Mouse (Mus musculus): ENCODE results near the gene Slc25a19.
"Not testable (repeated sequence)": the region's sequence is repeated elsewhere in the genome, so short reads cannot be mapped to it uniquely, and the experiment has no call there.

Gene Slc25a19

DNA sequence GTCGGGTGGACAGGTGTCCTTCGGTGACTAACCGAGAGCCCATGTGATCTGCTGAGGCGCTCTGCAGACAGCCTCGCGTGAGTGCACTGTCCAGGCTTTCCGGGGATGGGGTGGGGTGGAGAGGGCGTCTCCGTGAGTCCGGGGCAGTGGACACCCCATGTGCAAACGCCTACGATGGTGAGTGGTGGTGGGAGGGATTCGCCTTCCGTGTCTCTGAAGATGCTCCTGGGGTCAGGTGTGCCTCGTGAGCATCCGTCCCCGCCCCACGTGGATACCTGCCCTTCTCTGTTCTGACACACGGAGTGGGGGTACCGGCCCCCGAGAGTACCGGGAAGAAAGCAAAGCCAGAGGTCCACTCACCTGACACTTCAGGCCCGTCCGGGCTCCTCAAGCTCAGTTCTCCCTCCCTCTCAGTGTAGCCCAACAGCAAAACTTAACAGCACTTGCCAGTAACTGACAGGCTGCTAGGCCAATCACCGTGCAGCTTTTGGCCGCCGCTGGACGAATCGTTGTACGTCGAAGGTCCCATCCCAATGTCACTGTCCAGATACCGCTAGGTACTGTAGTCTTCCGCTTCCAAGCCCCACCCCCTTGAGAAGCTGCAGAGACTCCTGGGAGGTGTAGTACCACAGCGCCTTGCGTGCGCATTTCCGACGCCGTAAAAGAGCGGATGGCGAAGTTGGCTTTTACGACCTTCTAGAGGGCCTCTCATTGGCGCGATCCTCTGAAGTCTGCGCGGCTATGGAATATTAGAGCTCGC is at the start of gene Slc25a19:
Gene Slc25a19 (minus strand): TSS at position 591 of the 760 bp plus-strand sequence.
- DNase-seq (ENCODE audit: low spot score), result peak; percentile 100

DNA sequence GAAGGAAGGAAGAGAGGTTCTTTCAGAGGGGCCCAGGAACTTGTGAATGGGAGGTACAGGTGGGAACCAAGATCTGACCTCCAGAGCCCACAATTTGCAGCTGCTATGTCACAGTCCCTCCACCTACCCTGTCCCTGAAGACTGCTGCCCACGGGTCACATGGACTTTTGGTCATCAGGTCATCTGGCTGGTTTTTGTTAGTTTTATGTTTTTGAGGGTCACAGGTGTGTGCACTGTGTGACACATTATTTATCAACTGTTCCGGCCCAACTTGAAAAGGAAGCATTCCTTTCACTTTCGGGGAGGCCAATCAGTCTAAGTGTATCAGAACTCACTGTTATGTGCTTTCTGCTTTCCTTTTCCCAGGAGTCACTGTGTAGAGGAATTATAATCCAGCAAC is 49.4 kb upstream of the Slc25a19 start:
- DNase-seq (ENCODE audit: low spot score), result no peak

DNA sequence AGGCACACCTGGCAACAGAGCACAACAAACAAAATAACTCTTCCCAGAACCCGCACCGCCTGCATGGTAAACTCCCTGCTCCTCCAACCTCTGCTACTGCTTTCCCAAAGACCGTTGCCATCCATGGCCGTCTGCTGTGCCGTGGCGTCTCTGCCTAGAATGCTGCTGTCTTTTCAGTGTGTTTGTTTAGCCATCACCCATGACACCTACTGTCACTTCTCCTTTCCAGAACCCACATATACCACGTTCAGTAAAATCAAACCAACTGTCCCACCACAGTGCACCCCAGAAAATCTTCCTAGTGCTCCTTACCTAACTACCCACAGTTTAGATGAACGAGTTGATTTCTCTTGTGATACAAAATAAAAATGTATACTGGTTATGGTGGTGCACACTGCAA is 48.6 kb upstream of the Slc25a19 start:
- DNase-seq (ENCODE audit: low spot score), result no peak

DNA sequence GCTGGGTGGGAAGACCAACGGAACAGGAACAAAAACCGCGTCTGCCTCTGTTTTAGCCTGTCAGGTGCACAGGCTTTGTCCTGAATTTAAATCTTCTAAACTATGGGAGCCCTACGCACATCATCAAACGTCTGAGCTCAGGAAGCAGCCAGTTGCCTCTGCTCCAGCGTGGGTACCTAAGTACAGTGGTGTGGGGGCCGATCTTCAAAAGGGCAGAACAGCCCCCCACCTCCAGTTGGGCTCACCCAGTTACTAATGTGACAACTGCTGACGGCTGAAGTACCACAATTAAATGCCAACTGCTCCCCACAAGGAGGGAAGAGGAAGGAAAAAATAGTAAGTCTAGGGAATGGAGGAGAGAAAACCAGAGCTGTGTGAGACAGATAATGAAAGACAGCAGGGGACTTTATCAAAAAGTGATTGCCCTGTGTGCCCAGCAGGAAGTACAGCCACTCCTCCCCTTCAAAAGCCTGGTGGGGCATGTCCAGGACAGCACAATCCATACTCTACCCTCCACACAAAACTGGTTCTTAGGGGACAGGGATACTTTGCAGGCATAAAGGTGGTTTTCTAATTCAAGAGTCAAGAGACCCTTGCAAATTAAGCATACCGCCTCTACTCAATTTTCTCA is 46.3 kb upstream of the Slc25a19 start:
- DNase-seq (ENCODE audit: low spot score), result no peak

DNA sequence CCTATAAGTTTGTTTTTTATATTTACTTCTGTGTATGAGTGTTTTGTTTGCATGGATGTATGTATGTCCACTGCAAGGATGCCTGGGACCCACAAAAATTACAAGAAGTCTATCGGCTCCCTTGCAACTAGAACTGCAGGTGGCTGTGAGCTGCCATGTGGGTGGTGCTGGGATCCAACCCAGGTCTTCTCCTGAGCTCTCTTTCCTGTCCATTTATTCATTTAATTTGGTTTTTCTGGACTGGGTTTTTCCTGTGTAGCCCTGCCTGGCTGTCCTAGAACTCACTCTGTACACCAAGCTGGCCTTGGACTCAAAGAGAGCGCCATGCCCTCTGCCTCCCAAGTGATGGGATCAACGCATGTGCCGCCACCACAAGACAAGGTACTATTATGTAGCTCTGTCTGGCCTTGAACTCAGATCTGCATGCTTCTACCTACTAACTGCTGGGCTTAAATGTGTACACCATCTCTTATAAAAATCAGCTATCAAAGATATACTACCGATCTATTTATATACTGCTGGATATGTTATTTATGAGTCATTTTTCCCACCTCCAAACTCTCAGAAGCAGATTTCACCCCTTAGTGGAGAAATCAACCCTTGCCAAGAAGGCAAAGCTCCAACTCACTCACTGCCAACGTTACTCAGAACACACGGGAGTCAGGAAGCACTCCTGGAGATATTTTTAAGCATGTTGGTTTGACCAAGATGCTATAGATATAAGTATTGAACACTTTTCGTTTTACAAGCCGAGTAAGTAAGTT is 45.6 kb upstream of the Slc25a19 start:
- no peak for DNase-seq (ENCODE audit: low spot score)

DNA sequence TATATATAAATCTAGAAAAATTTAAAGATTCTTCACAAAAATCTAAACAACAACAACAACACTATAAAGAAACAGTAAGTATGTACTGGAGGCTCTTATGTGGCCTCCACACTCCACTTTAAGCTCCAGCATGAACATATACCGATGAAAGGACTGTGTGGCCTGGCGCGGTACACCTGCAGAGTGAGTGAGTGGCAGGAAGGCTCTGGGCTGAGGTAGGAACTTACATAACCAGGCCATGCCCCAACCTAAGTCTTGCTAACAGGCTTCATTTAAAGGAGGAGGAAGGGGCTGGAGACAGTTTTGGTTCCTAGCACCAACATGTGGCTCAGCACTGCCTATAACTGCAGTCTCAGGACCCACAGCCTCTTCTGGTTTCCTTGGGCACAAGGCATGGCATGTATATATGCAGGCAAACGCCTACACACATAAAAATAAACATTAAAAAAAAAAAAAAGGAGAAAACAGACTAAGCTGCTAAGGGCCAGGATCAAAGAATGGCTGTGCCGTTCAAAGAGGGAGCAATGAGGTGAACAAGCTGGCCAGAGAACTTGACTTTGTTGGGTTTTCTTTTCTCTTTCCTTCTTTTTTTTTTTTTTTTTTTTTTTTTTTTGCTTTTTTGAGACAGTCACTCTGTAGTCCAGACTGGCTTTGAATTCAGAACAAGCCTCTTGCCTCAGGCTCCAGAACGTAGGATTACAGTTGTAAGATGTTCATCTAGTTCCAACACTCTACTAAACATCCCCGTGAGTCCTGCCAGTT is 44.3 kb upstream of the Slc25a19 start:
- no peak for DNase-seq (ENCODE audit: low spot score)

DNA sequence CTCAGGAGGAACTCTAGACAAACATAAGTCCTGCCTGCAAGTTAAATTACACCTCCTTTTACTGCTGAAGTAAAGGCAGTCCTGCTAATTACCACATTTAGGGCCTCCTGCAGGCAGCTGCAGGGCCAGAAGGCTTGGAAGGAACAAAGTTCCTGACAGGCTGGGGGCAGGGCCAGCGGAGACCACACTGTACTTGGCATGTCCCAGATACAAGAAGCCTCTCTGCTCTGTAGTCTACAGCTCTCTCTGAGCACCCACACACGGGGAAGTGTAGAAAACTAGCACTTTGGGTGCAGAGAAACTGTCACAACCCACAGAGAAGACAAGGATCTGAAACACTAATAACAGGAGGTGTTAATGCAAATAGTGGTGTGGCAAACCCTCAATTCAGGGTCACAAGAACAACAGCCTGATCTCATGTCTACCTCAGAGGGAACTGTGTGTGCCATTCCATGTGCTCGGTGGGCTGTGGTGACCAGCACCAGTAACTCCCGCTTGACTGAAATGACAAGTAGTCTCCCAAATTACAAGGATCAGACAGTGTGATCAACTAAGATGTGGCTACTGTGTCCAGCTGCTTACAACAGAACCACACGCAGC is 42.5 kb upstream of the Slc25a19 start:
- DNase-seq (ENCODE audit: low spot score), result no peak

DNA sequence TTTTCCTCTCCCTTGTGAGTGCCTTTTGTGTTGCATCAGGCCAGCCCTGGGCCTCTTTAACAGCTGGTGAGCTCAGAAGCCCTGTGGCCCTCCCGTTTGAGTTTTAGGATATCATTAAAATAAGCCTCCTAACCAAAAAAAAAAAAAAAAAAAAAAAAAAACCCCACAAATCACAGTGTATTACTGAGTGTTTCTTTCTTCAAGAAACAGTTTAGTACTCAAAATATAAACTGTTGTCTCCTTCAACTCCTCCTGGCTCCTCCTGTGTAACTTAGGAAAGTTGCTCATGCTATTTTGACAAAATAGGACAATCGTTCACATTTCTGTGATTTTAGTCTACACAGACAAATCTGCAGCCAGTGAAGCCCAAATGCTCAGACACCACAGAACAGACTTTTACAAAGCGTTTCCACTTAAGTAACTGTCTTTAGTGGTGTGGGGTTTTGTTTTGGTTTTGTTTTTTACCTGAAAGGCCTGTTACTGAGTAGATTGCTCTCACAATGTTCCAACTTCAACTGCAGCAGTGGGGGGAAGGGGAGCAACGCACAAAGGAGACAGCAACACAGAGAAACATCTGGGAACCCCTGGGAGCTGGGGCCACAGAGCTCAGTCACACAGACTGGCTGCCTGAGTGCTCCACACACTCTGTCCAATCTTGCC is 35.7 kb upstream of the Slc25a19 start:
- DNase-seq (ENCODE audit: low spot score), result no peak

DNA sequence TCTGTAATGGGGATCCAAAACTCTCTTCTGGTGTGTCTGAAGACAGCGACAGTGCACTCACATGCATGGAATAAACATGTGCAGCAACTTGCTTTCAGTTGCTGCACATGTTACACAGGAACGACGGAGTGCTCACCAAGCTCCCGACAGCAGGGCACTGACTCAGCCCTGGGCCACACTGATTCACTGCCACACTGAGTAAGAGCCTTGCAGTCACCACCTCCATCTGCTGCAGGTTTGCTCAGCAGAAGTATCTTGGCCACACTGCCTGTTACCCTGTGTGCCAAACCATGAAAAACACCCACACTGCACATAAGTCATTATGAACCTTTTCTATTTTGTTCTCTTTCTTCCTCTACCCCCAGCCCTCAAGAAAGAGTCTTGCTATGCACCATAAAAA is 32.3 kb upstream of the Slc25a19 start:
- DNase-seq (ENCODE audit: low spot score), result no peak

DNA sequence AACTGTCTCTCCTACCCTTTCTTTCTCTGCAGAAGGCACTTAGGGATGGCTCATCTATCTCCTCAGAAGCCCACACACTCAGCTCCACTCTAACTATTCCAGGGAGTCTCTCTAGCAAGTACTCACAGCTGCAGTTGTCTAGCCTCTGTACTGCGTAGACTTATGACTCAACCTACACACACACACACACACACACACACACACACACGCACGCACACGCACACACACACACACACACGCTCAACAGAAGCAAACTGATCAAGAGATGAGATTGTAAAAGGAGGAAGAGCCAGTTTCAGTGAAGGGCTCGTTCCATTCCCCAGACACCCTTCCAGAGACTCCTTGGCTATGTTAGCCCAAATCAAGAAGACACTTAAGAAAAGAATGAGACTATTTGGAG is 30.4 kb upstream of the Slc25a19 start:
- DNase-seq (ENCODE audit: low spot score), result no peak

DNA sequence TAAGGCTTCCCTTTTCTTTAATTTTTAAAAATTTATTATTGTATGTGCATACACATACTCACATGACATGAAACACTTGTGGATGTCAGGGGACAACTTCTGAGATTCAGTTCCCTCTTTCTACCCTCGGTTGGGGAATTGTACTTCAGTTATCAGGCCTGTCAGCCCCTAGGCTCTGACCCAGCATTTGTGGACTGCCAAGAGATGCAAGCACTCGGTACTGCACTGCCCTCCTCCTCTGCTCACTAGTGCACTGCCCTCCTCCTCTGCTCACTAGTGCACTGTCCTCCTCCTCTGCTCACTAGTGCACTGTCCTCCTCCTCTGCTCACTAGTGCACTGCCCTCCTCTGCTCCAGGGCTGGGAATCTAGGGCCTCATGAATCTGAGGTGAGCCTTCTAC is 26.0 kb upstream of the Slc25a19 start:
- DNase-seq (ENCODE audit: low spot score), result no peak

DNA sequence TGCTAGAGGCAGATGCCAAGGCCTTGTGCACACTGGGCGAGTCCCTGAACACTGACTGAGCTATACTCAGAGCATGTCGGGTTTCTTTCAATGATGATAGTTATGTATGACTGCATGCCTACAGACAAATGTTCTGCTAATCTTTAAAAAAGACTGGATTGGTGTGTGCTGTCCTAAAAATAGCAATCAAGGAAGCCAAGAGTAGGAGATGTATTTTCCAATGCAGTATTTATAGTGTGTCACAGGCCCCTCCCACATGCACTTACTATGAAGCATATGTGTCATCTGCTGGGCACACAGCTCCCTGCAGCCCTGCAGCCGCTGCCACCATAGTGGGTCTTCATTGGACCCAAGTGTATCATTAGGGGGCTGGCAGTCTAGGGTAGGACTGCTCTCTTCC is 25.1 kb upstream of the Slc25a19 start:
- no peak for DNase-seq (ENCODE audit: low spot score)

DNA sequence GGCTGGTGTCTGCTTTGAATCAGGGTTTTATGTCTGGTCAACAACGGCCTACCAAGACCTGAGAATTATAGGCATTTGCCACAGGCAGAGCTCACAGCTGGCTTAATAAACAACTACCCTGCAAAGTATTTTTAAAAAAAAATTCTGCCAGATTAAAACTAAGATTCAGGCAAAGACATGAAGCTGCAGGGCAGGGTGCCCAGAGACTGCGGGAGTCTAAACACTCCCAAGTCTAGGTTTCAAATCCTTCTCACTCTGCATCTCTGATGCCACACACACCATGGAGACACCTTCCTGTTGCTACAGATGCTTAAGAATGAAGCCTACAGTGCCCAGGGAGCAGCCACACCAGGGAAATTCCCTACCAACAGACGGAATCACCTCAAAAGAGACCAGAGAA is 23.6 kb upstream of the Slc25a19 start:
- DNase-seq (ENCODE audit: low spot score), result no peak

DNA sequence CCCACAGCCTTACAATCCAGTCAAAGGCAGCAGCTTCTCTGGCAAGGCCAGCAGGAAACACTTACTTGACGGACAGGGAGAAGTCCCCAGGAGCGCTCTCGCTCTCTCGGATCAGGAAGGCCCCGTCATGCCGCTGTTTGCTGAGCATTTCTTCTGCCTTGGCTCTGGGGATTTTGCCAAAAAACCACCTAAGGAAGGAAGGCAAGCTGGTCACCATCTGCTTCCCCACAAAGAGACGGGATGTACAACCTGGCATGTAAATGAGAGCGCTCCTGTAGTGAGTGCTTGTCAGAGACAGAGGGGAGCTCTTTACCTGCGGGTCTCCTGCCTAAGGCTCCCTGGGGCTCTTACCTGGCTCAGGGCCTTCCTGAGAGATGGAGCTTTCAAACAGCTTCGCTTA is 21.6 kb upstream of the Slc25a19 start:
- DNase-seq (ENCODE audit: low spot score), result no peak

DNA sequence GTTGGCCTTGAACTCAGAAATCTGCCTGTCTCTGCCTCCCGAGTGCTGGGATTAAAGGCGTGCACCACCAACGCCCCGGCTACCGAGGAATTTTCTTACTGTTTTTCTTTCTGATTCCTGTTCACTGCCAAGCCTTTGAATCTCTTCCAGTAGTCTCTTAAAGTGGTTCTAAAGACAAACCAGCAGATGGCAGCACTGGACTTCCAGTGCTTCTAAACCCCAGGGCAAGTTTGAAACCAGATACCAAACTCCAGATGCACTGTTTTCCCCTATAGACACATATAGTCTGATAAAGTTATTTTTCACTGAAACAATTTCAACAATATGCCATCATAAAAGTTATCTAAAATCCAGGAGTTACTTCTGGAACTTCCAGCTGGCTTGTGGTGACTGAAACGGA is 19.4 kb upstream of the Slc25a19 start:
- peak; percentile 78 for DNase-seq (ENCODE audit: low spot score)

DNA sequence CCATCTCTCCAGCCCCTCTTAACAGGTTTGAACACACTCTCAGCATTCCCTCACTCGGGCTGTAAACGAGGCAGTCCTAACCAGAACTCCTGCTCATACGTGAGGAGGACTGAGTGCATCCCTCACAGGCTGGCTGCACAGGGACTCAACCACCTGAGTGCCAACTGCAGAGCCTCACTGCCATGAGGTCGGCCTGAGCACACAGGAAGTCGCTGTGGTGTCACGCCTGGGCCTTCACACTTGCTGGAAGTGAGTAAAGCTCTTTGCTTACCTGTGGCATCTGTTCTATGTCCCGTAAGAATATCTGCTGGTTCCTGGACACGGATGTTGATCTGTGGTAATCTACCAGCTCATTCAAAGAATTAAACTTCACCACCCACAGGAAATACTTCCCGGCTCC is 18.3 kb upstream of the Slc25a19 start:
- DNase-seq (ENCODE audit: low spot score), result no peak

DNA sequence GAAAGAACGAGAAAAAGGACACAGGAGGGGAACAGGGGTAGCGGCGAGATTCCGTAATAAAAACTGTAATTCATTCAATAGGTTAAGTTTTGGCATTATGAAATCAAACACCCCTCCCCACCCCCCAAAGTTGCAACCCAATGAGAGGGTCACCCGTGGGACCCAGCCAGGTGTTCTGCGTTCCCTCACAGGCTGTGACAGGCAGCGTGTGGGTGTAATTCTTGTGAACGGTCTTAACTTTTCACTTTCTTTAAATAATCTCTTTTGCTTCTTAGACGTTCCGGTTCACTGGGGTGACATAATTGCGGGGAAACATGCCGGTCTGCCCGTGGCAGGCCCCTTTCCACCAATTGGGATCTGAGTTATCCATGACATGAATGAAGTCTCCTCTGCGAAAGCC is 17.4 kb upstream of the Slc25a19 start:
- not testable (repeated sequence) for DNase-seq (ENCODE audit: low spot score)

DNA sequence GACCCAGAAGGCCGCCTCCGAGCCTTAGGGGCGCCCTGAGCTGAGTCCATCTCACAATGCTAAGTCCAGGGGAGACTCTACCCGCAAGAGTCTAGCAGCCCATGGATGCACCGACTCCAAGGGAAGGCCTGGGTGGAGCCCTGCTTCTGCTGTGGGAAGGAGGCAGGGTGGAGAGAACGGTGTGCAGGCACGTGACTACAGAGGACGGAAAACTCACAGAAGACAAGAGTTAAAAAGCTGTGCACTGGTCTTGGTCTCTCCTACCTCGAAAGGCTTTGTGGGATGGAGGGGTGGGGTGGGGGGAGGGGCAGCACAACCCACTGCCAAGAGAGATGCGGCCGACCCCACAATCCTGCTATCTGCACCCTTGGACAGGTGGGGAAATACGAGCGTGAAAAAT is 16.2 kb upstream of the Slc25a19 start:
- no peak for DNase-seq (ENCODE audit: low spot score)

DNA sequence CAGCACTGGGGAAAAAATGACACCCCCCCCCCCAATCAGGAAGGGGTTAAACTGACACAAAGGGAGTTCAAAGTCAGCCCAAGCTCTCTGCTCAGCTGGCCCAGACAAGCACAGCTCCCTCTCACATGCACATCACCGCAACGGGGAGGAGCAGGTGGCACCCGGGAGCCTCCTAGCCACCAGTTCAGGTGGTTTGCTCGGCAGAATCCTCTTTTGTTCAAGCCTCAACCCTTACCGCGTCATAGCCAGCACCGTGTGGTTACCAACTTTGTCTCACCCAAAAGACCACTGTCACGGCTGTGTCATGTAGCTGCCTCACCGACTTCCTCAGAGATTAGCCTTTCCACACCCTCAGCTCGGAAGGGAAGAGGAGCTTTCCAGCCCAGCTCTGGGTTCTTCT is 15.2 kb upstream of the Slc25a19 start:
- DNase-seq (ENCODE audit: low spot score), result no peak

DNA sequence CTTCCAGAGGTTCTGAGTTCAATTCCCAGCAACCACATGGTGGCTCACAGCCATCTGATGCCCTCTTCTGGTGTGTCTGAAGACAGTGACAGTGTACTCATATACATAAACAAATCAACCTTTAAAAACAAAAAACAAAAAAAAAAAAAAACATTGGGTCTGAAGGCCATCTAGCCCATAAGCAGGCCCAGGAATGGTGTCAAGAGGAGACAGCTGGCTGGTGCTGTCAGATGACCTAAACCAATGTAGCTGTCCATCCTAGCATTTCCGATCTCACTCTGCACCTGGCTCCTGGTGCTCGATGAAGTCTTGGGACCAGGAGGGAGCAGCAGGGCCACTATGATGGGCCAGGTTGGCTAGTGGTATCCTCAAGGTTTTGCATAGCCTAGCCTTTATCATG is 14.6 kb upstream of the Slc25a19 start:
- no peak for DNase-seq (ENCODE audit: low spot score)

DNA sequence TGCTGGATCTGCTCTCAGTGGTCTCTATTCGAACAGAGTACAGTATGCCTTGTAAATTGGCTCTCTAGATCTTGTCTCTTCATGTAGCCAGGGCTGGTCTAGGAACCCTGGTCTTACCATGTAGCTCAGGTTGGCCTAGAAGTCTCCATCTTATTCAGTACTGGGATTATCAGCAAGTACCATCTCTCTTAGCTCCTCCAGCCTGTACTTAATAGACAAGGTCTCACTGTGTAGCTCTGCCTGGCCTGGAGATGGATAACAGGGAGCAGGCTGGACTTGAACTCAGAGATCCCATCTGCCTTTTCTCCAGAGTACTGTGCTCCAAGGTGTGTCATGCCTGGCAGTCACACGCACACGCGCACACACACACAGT is 13.6 kb upstream of the Slc25a19 start:
- DNase-seq (ENCODE audit: low spot score), result no peak

All from lung, postnatal 25 days (tissue).